Mouse (Mus musculus): ENCODE measurements around the gene Pdzd2. TPM values are rescaled to one million over a fixed set of nuclear protein-coding genes. Genes with fewer than 3 reads are reported as not detected.
A peak's percentile ranks its signal among the peaks of the same experiment; 100 is the strongest.

The Pdzd2 gene
- total RNA-seq, 2 experiments from 2014 or later: 63.9 to 67.7 TPM

DNA sequence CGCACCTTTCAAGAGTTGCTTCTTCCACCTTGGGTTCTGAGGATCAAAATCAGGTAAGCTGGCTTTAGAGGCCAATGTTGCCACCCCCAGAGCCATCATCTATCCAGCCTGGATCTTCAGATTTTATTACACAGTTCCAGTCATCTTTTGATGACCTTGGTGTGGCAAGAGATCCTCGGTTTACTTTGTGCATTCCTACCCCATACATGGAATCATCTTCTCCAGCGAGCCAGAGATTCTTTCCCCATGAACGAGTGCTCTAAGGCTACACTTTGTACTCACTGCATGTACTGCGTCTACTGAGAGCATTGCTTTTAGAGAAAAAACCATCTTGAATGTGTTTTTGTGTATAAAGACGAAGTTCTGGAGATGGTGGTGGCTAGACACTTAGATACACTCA, 384.5 kb downstream of the Pdzd2 start:
- no peak for DNase-seq (ENCODE audit: low spot score in 2 of 2)
- Histone ChIP-seq H3K4me3 (no peak overlapping the region), H3K27ac (no peak overlapping the region)
- no peak for TF ChIP-seq CTCF (conservative IDR thresholded peaks at IDR 0.05)

DNA sequence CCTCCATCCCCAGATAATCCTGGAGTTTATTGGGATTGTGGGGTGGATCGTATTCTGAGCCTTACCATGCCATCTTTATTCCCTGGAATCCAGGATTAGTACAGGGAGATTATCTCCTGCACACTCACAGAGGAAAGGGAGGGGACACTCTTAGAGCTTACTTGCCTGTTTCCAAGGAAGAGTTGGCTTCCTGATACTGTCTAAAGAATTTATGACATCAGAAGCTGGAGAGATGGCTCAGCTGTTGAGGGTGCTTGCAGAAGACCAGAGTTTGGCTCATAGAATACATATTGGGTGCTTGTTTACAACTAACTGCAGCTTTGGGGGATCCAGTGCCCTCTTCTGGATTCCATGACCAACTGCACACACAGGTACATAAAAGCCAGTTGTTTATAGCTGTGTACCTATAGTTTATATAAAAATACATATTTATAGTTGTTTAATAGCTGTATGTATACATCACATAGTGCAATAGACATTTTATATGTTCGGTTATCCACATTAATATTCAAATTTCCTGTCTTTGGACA, 385.4 kb downstream of the Pdzd2 start:
- Histone ChIP-seq H3K27ac (no peak overlapping the region), H3K4me3 (no peak overlapping the region)
- DNase-seq (ENCODE audit: low spot score in 2 of 2): no peak
- TF ChIP-seq CTCF (conservative IDR thresholded peaks at IDR 0.05): peak; percentile 50

DNA sequence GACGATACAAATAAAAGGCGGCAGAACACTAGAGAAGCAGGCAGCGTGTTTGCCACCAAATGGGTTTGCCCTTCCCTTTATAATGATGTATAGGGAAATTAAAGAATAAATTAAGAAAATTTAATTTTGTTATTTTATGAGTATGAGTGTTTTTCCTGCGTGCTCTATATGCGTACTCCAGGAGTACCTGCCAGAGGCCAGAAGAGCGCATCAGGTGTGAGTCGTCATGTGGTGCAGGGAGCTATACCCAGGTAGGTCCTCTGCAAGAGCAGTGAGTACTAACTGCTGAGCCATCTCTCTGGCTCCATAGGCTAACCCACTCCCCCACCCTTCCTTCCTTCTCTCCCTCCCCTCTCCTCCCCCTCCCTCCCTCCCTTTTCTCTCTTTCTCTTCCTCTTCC, 388.3 kb downstream of the Pdzd2 start:
- no peak for TF ChIP-seq CTCF (conservative IDR thresholded peaks at IDR 0.05)
- H3K27ac ChIP-seq: no peak overlapping the region
- H3K4me3 ChIP-seq: no peak overlapping the region
- DNase-seq (ENCODE audit: low spot score in 2 of 2): no peak

DNA sequence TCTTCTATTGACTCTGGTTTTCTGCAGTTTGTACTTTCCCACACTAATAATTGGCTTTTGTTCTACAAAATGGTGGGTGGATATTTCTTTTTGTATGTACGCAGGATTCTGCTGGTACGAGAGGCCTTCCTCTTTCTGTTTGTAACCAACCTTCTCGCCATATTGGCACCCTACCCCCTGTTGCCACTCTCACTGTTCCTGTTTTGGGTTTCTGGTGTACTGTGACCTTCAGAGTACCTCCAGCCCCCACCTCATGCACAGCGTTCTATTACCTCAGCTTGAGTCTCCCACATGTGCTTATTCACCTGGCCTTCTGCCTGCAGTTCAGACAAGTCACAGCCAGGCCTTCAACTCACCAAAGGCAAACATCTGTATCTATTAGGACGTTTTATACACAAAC, 389.9 kb downstream of the Pdzd2 start:
- H3K27ac ChIP-seq: no peak overlapping the region
- no peak for TF ChIP-seq CTCF (conservative IDR thresholded peaks at IDR 0.05)
- H3K4me3 ChIP-seq: no peak overlapping the region
- no peak for DNase-seq (ENCODE audit: low spot score in 2 of 2)

DNA sequence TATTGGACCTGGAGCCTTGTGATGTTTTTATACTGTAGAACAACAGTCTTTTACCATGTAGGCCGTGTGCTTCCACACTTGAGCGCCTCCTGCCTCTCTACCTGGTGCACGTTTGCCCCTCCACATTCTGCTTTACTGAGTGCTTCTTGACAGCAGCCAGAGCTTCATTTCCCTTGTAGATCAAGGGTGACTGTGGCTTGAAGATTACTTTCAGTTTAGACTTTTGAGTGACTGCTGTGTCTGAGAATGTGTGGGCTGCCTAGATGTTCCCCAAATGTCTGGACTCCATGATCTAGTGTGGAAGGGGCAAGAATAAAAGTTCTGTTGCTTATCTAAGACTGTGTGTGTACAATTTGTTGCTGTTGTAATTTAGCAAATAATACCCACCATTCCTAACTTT, 390.8 kb downstream of the Pdzd2 start:
- no peak for TF ChIP-seq CTCF (conservative IDR thresholded peaks at IDR 0.05)
- Histone ChIP-seq H3K4me3 (no peak overlapping the region), H3K27ac (no peak overlapping the region)
- DNase-seq (ENCODE audit: low spot score in 2 of 2): no peak

DNA sequence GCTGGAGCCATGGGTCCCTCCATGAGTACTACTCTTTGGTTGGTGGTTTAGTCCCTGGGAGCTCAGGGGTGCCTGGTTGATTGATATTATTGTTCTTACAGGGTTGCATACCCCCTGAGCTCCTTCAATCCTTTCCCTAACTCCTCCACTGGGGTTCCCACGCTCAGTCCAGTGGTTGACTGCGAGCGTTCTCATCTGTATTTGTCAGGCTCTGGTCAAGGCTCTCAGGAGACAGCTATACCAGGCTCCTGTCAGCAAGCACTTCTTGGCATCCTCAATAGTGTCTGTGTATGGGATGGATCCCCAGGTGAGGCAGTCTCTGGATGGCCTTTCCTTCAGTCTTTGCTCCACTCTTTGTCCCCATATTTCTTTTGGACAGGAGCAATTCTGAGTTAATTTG, 392.8 kb downstream of the Pdzd2 start:
- no peak for TF ChIP-seq CTCF (conservative IDR thresholded peaks at IDR 0.05)
- no peak for DNase-seq (ENCODE audit: low spot score in 2 of 2)
- no peak overlapping the region for H3K27ac ChIP-seq
- no peak overlapping the region for H3K4me3 ChIP-seq

DNA sequence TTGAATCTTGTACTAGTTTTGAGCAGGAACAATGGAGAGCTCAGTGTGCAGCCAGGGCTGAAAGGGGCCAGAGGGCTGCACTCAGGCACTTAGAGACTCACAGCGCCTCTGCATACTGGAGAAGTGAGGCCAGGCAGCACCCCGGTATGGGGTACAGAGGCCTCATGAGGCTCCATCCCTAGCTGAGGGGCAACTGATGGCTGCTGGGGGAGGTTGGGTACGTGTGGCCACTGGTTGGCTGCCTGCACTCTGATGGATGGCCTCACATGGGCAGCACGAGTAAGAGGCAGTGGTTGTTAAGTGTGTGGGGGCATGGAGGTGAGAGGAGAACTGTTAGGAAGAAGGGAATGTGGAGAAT, 398.3 kb downstream of the Pdzd2 start:
- H3K27ac ChIP-seq: no peak overlapping the region
- no peak for DNase-seq (ENCODE audit: low spot score in 2 of 2)
- no peak overlapping the region for H3K4me3 ChIP-seq
- no peak for TF ChIP-seq CTCF (conservative IDR thresholded peaks at IDR 0.05)

DNA sequence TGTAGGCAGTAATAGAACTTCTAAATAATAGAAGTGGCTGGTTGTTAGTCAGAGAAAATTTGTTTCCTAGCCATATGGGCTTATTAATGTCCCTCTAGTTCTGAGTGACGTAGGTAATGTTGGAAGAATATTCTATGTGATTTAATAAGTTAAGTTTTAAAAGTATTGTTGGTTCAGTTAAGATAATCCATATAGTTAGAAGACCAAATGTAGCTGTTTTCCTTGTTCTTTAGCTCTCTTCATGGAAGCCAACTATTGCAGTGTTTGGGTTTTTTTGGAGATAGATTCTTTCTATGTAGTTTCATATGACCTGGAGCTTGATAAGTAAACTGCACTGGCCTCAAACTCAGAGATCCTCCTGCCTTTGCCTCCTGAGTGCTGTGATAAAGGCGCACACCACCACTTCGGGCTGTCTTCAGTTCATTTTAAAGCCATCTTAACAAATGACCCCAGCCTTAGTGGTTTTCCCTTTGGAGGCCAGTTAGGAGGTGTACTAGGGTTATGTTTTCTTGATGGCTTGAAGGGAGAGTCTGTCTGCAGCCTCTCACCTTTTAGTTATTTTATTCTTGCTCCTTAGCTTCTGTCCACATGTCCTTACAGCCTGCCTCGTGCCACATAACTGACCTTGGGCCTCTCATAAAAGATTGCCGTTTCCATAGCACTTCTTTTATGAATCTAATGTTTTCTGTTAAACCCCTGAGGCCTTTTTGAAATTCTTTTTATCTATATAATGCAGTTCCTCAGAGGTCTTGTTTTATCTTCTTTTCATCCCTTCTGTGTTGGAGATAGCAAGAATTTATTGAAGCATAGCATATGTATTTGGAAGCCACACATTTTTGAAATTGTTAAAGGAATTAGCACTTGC, 399.0 kb downstream of the Pdzd2 start:
- no peak for TF ChIP-seq CTCF (conservative IDR thresholded peaks at IDR 0.05)
- Histone ChIP-seq H3K4me3 (no peak overlapping the region), H3K27ac (no peak overlapping the region)
- DNase-seq (ENCODE audit: low spot score in 2 of 2): no peak

DNA sequence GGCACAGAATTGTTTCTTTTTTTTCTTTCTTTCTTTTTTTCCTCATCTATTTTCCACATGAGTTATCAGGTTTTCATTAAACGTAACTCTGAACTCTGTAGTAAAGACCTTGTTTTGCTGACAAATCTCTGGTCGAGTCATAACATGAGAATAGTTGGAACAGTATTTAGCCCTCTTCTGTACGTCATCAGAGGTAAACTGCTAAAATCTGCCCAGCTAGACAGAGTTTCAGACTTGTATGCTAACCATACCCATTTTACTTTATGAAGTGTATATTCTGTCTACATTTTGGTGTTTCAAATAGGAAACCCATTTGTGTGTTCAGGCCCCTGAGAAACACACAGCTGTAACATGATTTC, 402.0 kb downstream of the Pdzd2 start:
- TF ChIP-seq CTCF (conservative IDR thresholded peaks at IDR 0.05): no peak
- Histone ChIP-seq H3K4me3 (no peak overlapping the region), H3K27ac (no peak overlapping the region)
- no peak for DNase-seq (ENCODE audit: low spot score in 2 of 2)

DNA sequence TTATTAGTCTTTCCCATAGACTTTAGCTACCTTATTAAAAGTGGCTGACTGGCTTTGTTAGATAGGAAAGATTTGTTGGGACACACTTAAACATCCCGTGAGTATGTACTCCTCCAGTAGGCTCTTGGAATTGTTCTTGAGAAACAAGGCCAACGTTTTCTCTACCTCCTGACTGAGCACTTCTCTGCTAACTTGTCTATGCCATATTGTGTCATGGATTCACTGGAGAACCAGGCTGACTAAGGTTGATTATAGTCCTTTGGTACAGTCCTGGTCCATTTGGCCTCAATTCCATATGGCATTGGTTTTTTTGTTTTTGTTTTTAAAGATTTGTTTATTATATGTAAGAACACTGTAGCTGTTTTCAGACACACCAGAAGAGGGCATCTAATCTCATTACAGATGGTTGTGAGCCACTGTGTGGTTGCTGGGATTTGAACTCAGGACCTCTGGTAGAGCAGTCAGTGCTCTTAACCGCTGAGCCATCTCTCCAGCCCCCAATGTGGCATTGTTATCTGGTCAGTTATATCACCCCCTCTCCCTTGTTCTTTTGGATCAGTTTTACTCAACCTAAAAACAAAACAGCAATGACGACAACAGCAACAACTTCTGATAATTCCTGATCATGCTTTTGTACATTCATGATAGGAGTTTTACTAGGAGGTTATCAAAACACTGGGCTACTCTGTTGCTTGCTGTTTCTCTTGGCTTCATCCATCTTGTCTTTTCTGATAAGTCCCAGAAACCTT, 402.5 kb downstream of the Pdzd2 start:
- Histone ChIP-seq H3K4me3 (no peak overlapping the region), H3K27ac (no peak overlapping the region)
- DNase-seq (ENCODE audit: low spot score in 2 of 2): no peak
- 0 out of 2 replicates have a peak, but pooled peaks have one; percentile 6 for TF ChIP-seq CTCF (conservative IDR thresholded peaks at IDR 0.05)

DNA sequence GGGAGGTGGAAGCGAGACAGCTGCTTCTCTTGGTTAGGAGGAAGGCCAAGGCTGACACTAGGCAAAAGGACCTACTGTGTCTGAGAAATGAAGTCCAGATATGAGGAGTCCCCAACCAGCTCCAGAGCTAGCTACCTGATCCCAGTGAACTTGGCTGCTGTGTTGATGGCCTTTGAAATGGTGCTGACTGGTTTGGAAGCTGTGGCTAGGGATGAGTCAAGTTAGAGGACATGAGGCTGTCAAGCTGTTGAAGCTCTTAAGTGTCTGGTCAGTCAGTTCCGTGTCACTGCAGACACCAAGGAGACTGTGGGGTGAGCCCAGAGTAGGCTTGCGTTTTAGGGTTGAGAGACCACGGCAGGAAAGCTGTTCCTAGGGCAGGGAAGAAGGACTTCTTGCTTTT, 405.3 kb downstream of the Pdzd2 start:
- no peak overlapping the region for H3K27ac ChIP-seq
- H3K4me3 ChIP-seq: no peak overlapping the region
- TF ChIP-seq CTCF (conservative IDR thresholded peaks at IDR 0.05): no peak
- DNase-seq (ENCODE audit: low spot score in 2 of 2): no peak

DNA sequence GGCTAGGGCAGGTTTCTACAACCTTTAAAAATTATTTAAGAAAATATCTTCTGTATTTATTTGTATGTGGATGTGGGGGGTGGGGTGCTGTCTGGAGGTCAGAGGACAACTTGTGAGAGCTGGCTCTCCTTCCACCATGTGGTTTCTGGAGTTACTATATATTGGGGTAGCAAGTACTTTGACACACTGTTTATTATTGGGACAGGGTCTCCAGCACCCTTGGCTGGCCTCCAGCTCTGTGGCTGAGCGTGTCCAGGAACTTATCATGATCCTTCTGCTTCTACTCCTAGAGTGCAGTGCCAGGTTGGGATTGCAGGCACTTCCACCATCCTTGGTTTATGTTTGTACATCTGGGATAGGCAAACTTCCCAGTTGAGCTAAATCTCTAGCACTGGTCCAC, 408.4 kb downstream of the Pdzd2 start:
- H3K27ac ChIP-seq: no peak overlapping the region

DNA sequence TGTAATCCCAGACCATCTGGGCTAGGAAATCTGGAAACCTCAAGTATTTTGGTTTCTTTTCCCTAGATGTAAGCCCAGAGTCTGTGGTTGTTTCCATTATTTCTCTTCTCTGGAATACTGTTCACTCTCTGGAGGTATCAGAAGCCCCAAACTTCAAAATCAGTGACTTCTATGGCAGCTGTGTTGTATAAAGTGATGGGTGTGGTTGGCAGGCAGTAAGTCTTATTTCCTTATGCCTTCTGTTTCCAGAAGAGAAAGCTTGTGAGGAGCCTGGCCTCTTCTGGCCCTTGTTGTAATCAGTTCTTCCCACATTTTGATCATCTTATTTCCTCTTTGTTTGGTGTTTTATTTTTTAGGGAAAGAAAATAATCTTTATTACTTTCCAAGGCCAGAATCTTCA, 408.8 kb downstream of the Pdzd2 start:
- no peak overlapping the region for H3K4me3 ChIP-seq
- no peak overlapping the region for H3K27ac ChIP-seq
- no peak for DNase-seq (ENCODE audit: low spot score in 2 of 2)
- no peak for TF ChIP-seq CTCF (conservative IDR thresholded peaks at IDR 0.05)

More for the DNA sequence above, 408.4 kb downstream of the Pdzd2 start:
- DNase-seq (ENCODE audit: low spot score in 2 of 2): no peak
- no peak for TF ChIP-seq CTCF (conservative IDR thresholded peaks at IDR 0.05)
- H3K4me3 ChIP-seq: no peak overlapping the region

All from layer of hippocampus, adult 2 months (tissue).